Mouse (Mus musculus): ENCODE measurements around the gene Tspear. TPM values are rescaled to one million over a fixed set of nuclear protein-coding genes. Genes with fewer than 3 reads are reported as not detected.

Tspear gene
- total RNA-seq, 1 experiment from 2014 or later = 0.87 TPM

- ATAC-seq (replicated peaks; ENCODE audit: low read depth, poor library complexity, severe bottlenecking) = peak; percentile 73; the same call in 1 of the 2 replicates
Observed at GRCm38 (mm10) chr10:77916636-77917335, 230.4 kb downstream of the Tspear start.

GRCm38 (mm10) chr10:77921009-77921408, 234.6 kb downstream of the Tspear start:
- ATAC-seq (replicated peaks; ENCODE audit: low read depth, poor library complexity, severe bottlenecking) = no peak

GRCm38 (mm10) chr10:77922681-77923080, 236.3 kb downstream of the Tspear start:
- ATAC-seq (replicated peaks; ENCODE audit: low read depth, poor library complexity, severe bottlenecking) = no peak

- peak; percentile 86 for ATAC-seq (replicated peaks; ENCODE audit: low read depth, poor library complexity, severe bottlenecking)
Observed at GRCm38 (mm10) chr10:77926140-77926539, 239.8 kb downstream of the Tspear start.

- ATAC-seq (replicated peaks; ENCODE audit: low read depth, poor library complexity, severe bottlenecking) = no peak
Observed at GRCm38 (mm10) chr10:77927375-77927774, 241.0 kb downstream of the Tspear start.

Other genes starting within 250 kb of the Tspear start
- gene Fam207a, start 170.8 kb upstream of the Tspear start, total RNA-seq (2017) = 23.1 and 32.5 TPM in 2 replicates
- 12.4 and 18.4 TPM in 2 replicates for gene Itgb2, start 156.3 kb upstream of the Tspear start, total RNA-seq (2017)
- gene Pttg1ip, start 104.8 kb upstream of the Tspear start, total RNA-seq (2017) = 35.5 and 47.4 TPM in 2 replicates
- 147 and 170 TPM in 2 replicates for gene Sumo3, start 80.5 kb upstream of the Tspear start, total RNA-seq (2017)
- not detected in 2 replicates for gene Gm49325, start 80.4 kb upstream of the Tspear start, total RNA-seq (2017)
- gene Ube2g2, start 64.3 kb upstream of the Tspear start, total RNA-seq (2017) = 27.0 and 37.2 TPM in 2 replicates
- gene Gm19402, start 4.2 kb downstream of the Tspear start, total RNA-seq (2017) = not detected in 2 replicates
- not detected in 2 replicates for gene Gm9508, start 10.7 kb downstream of the Tspear start, total RNA-seq (2017)
- gene Gm10272, start 20.1 kb downstream of the Tspear start, total RNA-seq (2017) = not detected in 2 replicates
- gene Gm10024, start 24.9 kb downstream of the Tspear start, total RNA-seq (2017) = not detected in 2 replicates
- gene Gm10142, start 29.2 kb downstream of the Tspear start, total RNA-seq (2017) = not detected in 2 replicates
- not detected in 2 replicates for gene Krtap12-1, start 34.0 kb downstream of the Tspear start, total RNA-seq (2017)
- gene Gm10100, start 39.9 kb downstream of the Tspear start, total RNA-seq (2017) = not detected in 2 replicates
- not detected in 2 replicates for gene Gm18596, start 56.1 kb downstream of the Tspear start, total RNA-seq (2017)
- not detected in 2 replicates for gene Gm9736, start 64.8 kb downstream of the Tspear start, total RNA-seq (2017)
- not detected in 2 replicates for gene Gm3233, start 73.1 kb downstream of the Tspear start, total RNA-seq (2017)
- not detected in 2 replicates for gene Gm3238, start 84.8 kb downstream of the Tspear start, total RNA-seq (2017)
- gene Gm7138, start 90.4 kb downstream of the Tspear start, total RNA-seq (2017) = not detected in 2 replicates
- gene Gm3250, start 96.0 kb downstream of the Tspear start, total RNA-seq (2017) = not detected in 2 replicates
- gene Gm7137, start 101.6 kb downstream of the Tspear start, total RNA-seq (2017) = not detected in 2 replicates
- gene Gm9639, start 108.5 kb downstream of the Tspear start, total RNA-seq (2017) = not detected in 2 replicates
- gene Gm19668, start 112.6 kb downstream of the Tspear start, total RNA-seq (2017) = not detected in 2 replicates
- gene Gm9507, start 125.3 kb downstream of the Tspear start, total RNA-seq (2017) = not detected in 2 replicates
- not detected in 2 replicates for gene Gm2696, start 128.1 kb downstream of the Tspear start, total RNA-seq (2017)
- gene Krtap10-4, start 140.5 kb downstream of the Tspear start, total RNA-seq (2017) = not detected in 2 replicates
- not detected in 2 replicates for gene Krtap10-10, start 149.4 kb downstream of the Tspear start, total RNA-seq (2017)
- gene Gm36176, start 160.2 kb downstream of the Tspear start, total RNA-seq (2017) = not detected in 2 replicates
- gene Gm10318, start 166.3 kb downstream of the Tspear start, total RNA-seq (2017) = not detected in 2 replicates
- not detected in 2 replicates for gene Gm3285, start 175.4 kb downstream of the Tspear start, total RNA-seq (2017)
- gene Lrrc3, start 216.0 kb downstream of the Tspear start, total RNA-seq (2017) = 0.23 TPM in 1 of 2 replicates, not detected in the other

All from common myeloid progenitor, adult 5-6 weeks (primary cell).